Mouse (Mus musculus) adrenal gland, adult 18-20 months (tissue): ENCODE results near the gene Ppl. TPM values are rescaled to one million over a fixed set of nuclear protein-coding genes. Genes with fewer than 3 reads are reported as not detected.

Source experiments
- DNase-seq, 2 experiments: peaks; one replicate each; pipeline ENCODE4 v3.0.0; 2021 to 2022; ENCODE audit warnings: low spot score in 2 of 2
- total RNA-seq, 2 experiments: library from RNA; stranded (reverse); gene quantifications; 1 replicate in 1 of 2; 2 replicates in 1 of 2; pipeline ENCODE4 v1.2.3; 2021

The Ppl gene
- total RNA-seq, 2 experiments from 2014 or later: 2.5 to 6.9 TPM

GRCm38 (mm10) chr16:5130766-5131165, 1.5 kb downstream of the Ppl start:
- DNase-seq: peak in 1 of 2 experiments; percentile 65

- DNase-seq: no peak
These were observed 2.0 kb downstream of the Ppl start for GRCm38 (mm10) chr16:5130196-5130595.

- no peak for DNase-seq
These were observed 8.7 kb downstream of the Ppl start for GRCm38 (mm10) chr16:5123476-5123875.

GRCm38 (mm10) chr16:5119845-5120244, 12.4 kb downstream of the Ppl start:
- DNase-seq: no peak

- DNase-seq: no peak
These were observed 12.8 kb downstream of the Ppl start for GRCm38 (mm10) chr16:5119385-5119784.

- no peak for DNase-seq
These were observed 18.6 kb downstream of the Ppl start for GRCm38 (mm10) chr16:5113582-5113981.

GRCm38 (mm10) chr16:5113002-5113550, 19.1 kb downstream of the Ppl start:
- DNase-seq: no peak

GRCm38 (mm10) chr16:5111021-5111420, 21.2 kb downstream of the Ppl start:
- no peak for DNase-seq

- DNase-seq: no peak
These were observed 22.3 kb downstream of the Ppl start for GRCm38 (mm10) chr16:5109877-5110276.

- no peak for DNase-seq
These were observed 31.2 kb downstream of the Ppl start for GRCm38 (mm10) chr16:5101000-5101399.

GRCm38 (mm10) chr16:5096504-5096903, 35.7 kb downstream of the Ppl start:
- DNase-seq: no peak

GRCm38 (mm10) chr16:5093285-5093684, 38.9 kb downstream of the Ppl start:
- no peak for DNase-seq

- no peak for DNase-seq
These were observed 43.2 kb downstream of the Ppl start for GRCm38 (mm10) chr16:5089021-5089420.

GRCm38 (mm10) chr16:5086179-5086578, 46.0 kb downstream of the Ppl start:
- no peak for DNase-seq

- no peak for DNase-seq
These were observed 47.0 kb downstream of the Ppl start for GRCm38 (mm10) chr16:5085196-5085595.

- DNase-seq: peak; percentile 40 to 53
These were observed 57.9 kb downstream of the Ppl start for GRCm38 (mm10) chr16:5074341-5074740.

GRCm38 (mm10) chr16:5071974-5072373, 60.2 kb downstream of the Ppl start:
- no peak for DNase-seq

- DNase-seq: peak in 1 of 2 experiments; percentile 28
These were observed 61.9 kb downstream of the Ppl start for GRCm38 (mm10) chr16:5070321-5070720.

- no peak for DNase-seq
These were observed 68.7 kb downstream of the Ppl start for GRCm38 (mm10) chr16:5063472-5063871.

- no peak for DNase-seq
These were observed 74.1 kb downstream of the Ppl start for GRCm38 (mm10) chr16:5058114-5058513.

- peak; percentile 74 to 76 for DNase-seq
These were observed 81.7 kb downstream of the Ppl start for GRCm38 (mm10) chr16:5050251-5051110.

- DNase-seq: peak; percentile 96 to 97
These were observed 82.4 kb downstream of the Ppl start, which contains the start of the genes Glyr1 and Ubn1 for GRCm38 (mm10) chr16:5049774-5050234. Gene Glyr1, minus strand, starts transcription at chr16:5049863. Gene Ubn1, plus strand, starts transcription at chr16:5050057.
